Mouse (Mus musculus) MEL (cell line): ENCODE measurements at regions not wholly inside any gene's neighbourhood (a gene's known extent, or its start where the extent isn't known, plus 50 kb on each side); places are given as distances from the start of the nearest gene placed in this dataset.

ENCODE experiments used
- DNase-seq: peaks from one replicate; pipeline ENCODE4 v3.0.0; 2011; ENCODE audit warnings: low read depth, low spot score
- H3K27ac ChIP-seq: 2 replicates; pipeline ENCODE4 v1.5.1; 2012; ENCODE audit warnings: low read depth, mild to moderate bottlenecking, control low read depth, low read length, moderate library complexity; ENCODE audit not compliant: control insufficient read depth
- H3K27me3 ChIP-seq, 2 experiments: fragments of 150-350 bp in 1 of 2; sonication (generic) in 1 of 2; 2 replicates each; pipeline ENCODE4 v1.6.1; 2012; ENCODE audit warnings: low read length in 2 of 2, mild to moderate bottlenecking in 2 of 2, improper control_type of control experiment in 1 of 2, moderate library complexity in 1 of 2; ENCODE audit not compliant: insufficient read depth in 2 of 2, control insufficient read depth in 1 of 2
- H3K36me3 ChIP-seq, 2 experiments: 2 replicates each; pipeline ENCODE4 v1.6.1; 2012 to 2014; ENCODE audit warnings: low read length in 2 of 2, improper control_type of control experiment in 1 of 2, inconsistent platforms in 1 of 2, mild to moderate bottlenecking in 1 of 2; ENCODE audit not compliant: insufficient read depth in 2 of 2, control insufficient read depth in 1 of 2
- H3K4me1 ChIP-seq, 2 experiments: fragments of 150-350 bp in 1 of 2; sonication (generic) in 1 of 2; 2 replicates each; pipeline ENCODE4 v1.6.1; 2012; ENCODE audit warnings: low read length in 2 of 2, improper control_type of control experiment in 1 of 2, mild to moderate bottlenecking in 1 of 2; ENCODE audit not compliant: insufficient read depth in 2 of 2, control insufficient read depth in 1 of 2
- H3K4me3 ChIP-seq, 2 experiments: fragments of 150-350 bp in 1 of 2; sonication (generic) in 1 of 2; 2 replicates each; pipeline ENCODE4 v1.5.1; 2012; ENCODE audit warnings: low read depth in 2 of 2, low read length in 2 of 2, mild to moderate bottlenecking in 2 of 2, moderate library complexity in 2 of 2, control low read depth in 1 of 2, improper control_type of control experiment in 1 of 2; ENCODE audit not compliant: control insufficient read depth in 1 of 2, insufficient read depth in 1 of 2
- H3K79me2 ChIP-seq: 2 replicates; pipeline ENCODE4 v1.6.1; 2012; ENCODE audit warnings: mild to moderate bottlenecking, low read length, moderate library complexity; ENCODE audit not compliant: control insufficient read depth, poor library complexity, insufficient read depth
- H3K9ac ChIP-seq: 2 replicates; pipeline ENCODE4 v1.6.1; 2012; ENCODE audit warnings: low read depth, mild to moderate bottlenecking, control low read depth, low read length, moderate library complexity; ENCODE audit not compliant: control insufficient read depth, poor library complexity, severe bottlenecking
- H3K9me3 ChIP-seq: fragments of 150-350 bp; sonication (generic); replicated peaks from 2 replicates; pipeline ENCODE4 v1.6.1; 2012; ENCODE audit warnings: mild to moderate bottlenecking, low read length, improper control_type of control experiment, moderate library complexity; ENCODE audit not compliant: insufficient read depth
- CHD1 ChIP-seq: IDR thresholded peaks from 2 replicates; pipeline ENCODE4 v1.6.1; 2012; ENCODE audit warnings: low read depth, mild to moderate bottlenecking, inconsistent platforms, low read length, improper control_type of control experiment
- CHD2 ChIP-seq: IDR thresholded peaks from 2 replicates; pipeline ENCODE4 v1.6.1; 2011; ENCODE audit warnings: low read length, improper control_type of control experiment
- CTCF ChIP-seq, 3 experiments: IDR thresholded peaks in 2 of 3; conservative IDR thresholded peaks in 1 of 3; 2 replicates each; pipeline ENCODE4 v1.5.1; 2011 to 2012; ENCODE audit warnings: low read length in 3 of 3, low read depth in 2 of 3, mild to moderate bottlenecking in 2 of 3, improper control_type of control experiment in 1 of 3, inconsistent platforms in 1 of 3, mixed read lengths in 1 of 3, moderate library complexity in 1 of 3; ENCODE audit not compliant: control insufficient read depth in 1 of 3, insufficient read depth in 1 of 3, poor library complexity in 1 of 3, severe bottlenecking in 1 of 3
- E2F4 ChIP-seq: IDR thresholded peaks from 2 replicates; pipeline ENCODE4 v1.6.1; 2011; ENCODE audit warnings: low read depth, low read length, improper control_type of control experiment, borderline replicate concordance
- GABPA ChIP-seq: IDR thresholded peaks from 2 replicates; pipeline ENCODE4 v1.6.1; 2012; ENCODE audit warnings: low read depth, mild to moderate bottlenecking, inconsistent platforms, low read length, improper control_type of control experiment, moderate library complexity
- GATA1 ChIP-seq: IDR thresholded peaks from 2 replicates; pipeline ENCODE4 v1.6.1; 2011; ENCODE audit warnings: low read depth, low read length, improper control_type of control experiment
- HCFC1 ChIP-seq: IDR thresholded peaks from 2 replicates; pipeline ENCODE4 v1.6.1; 2012; ENCODE audit warnings: low read depth, mild to moderate bottlenecking, inconsistent platforms, low read length, improper control_type of control experiment, moderate library complexity
- JUND ChIP-seq: IDR thresholded peaks from 2 replicates; pipeline ENCODE4 v1.6.1; 2011; ENCODE audit warnings: low read depth, mild to moderate bottlenecking, improper control_type of control experiment, low read length
- KAT2A ChIP-seq: conservative IDR thresholded peaks from 2 replicates; pipeline ENCODE4 v1.6.1; 2012; ENCODE audit warnings: low read depth, low read length, improper control_type of control experiment, inconsistent platforms
- MAFK ChIP-seq: IDR thresholded peaks from 2 replicates; pipeline ENCODE4 v1.6.1; 2011; ENCODE audit warnings: low read depth, mild to moderate bottlenecking, low read length, improper control_type of control experiment, borderline replicate concordance
- MEF2A ChIP-seq: IDR thresholded peaks from 2 replicates; pipeline ENCODE4 v1.6.1; 2014; ENCODE audit warnings: low read depth, mild to moderate bottlenecking, inconsistent platforms, low read length, improper control_type of control experiment; ENCODE audit not compliant: poor library complexity, insufficient replicate concordance, severe bottlenecking; ENCODE audit errors: extremely low read depth
- MYB ChIP-seq: IDR thresholded peaks from 2 replicates; pipeline ENCODE4 v1.6.1; 2011; ENCODE audit warnings: mild to moderate bottlenecking, low read depth, low read length, improper control_type of control experiment
- MYC ChIP-seq: IDR thresholded peaks from 2 replicates; pipeline ENCODE4 v1.6.1; 2011; ENCODE audit warnings: low read depth, mild to moderate bottlenecking, low read length, improper control_type of control experiment, moderate library complexity
- NELFE ChIP-seq: IDR thresholded peaks from 2 replicates; pipeline ENCODE4 v1.6.1; 2011; ENCODE audit warnings: low read depth, low read length, improper control_type of control experiment
- POLR2AphosphoS5 ChIP-seq: IDR thresholded peaks from 2 replicates; pipeline ENCODE4 v1.6.1; 2012; ENCODE audit warnings: low read depth, borderline replicate concordance, mild to moderate bottlenecking, inconsistent platforms, low read length, moderate library complexity, mixed read lengths
- SIN3A ChIP-seq: IDR thresholded peaks from 2 replicates; pipeline ENCODE4 v1.6.1; 2012; ENCODE audit warnings: low read length, improper control_type of control experiment, inconsistent platforms
- TCF12 ChIP-seq: IDR thresholded peaks from 2 replicates; pipeline ENCODE4 v1.6.1; 2014; ENCODE audit warnings: low read depth, mild to moderate bottlenecking, inconsistent platforms, low read length, improper control_type of control experiment, moderate library complexity
- ZKSCAN1 ChIP-seq: IDR thresholded peaks from 2 replicates; pipeline ENCODE4 v1.6.1; 2012; ENCODE audit warnings: low read depth, mild to moderate bottlenecking, inconsistent platforms, low read length, improper control_type of control experiment, moderate library complexity
- ZNF384 ChIP-seq: IDR thresholded peaks from 2 replicates; pipeline ENCODE4 v1.6.1; 2012; ENCODE audit warnings: low read depth, mild to moderate bottlenecking, inconsistent platforms, low read length, improper control_type of control experiment

DNA sequence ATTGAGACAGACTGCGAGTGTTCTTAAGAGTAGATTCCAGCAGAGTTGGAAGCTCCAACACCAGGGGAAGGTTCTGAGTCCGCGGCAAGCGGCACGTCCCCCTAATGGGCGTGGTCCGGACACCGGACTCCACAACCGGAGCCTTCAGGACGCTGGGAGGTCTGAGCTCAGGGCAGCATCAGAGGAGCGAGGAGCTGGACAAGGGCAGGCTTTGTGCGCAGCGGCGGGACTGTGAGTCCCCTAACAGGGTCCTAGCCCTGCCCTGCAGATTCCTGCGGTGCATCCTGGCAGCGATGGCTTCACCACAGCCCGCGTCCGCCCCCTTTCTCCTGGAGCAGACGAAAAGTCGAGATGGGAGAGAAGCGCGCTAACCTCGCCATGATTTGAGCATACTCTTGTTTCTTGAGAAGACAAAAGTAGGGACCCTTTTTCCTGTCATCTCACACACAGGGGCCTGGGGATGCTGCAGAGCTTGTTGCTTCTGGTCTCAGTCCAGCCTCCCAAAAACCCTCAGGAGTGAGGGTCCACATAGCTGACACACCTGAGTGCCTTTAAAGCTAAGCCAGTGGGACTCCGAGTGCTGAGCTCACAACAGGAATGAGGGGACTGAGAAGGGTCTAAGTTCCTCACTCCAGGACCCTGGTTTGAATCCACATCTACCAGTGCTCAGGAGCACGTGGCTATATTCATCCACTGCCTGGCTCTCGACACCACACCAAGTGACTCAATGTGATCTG lies 62.8 kb upstream of the Acan start:
- Histone ChIP-seq H3K9me3 (no peaks in the 10 kb centered on the region), H3K36me3 (no peaks in the 10 kb centered on the region), H3K4me1 (no peaks in the 10 kb centered on the region), H3K27me3 (peaks cover 0 to 3% of the 10 kb centered on the region in 2 experiments; a peak in 2 of 4 replicates), H3K79me2 (no peaks in the 10 kb centered on the region), H3K27ac (no peak overlapping the region), H3K9ac (no peak overlapping the region)
- no peak for DNase-seq
- TF ChIP-seq CHD1, result no peak
- TF ChIP-seq SIN3A, result no peak
- no peak for TF ChIP-seq CHD2
- no peak for TF ChIP-seq POLR2AphosphoS5
- no peak for TF ChIP-seq KAT2A
- no peak for TF ChIP-seq HCFC1
- TF ChIP-seq ZKSCAN1, result no peak
- TF ChIP-seq GATA1, result no peak
- no peak for TF ChIP-seq NELFE
- no peak for TF ChIP-seq ZNF384
- no peak for TF ChIP-seq TCF12
- TF ChIP-seq MYB, result no peak
- TF ChIP-seq CTCF (IDR thresholded peaks at IDR 0.05 in 2 of 3, conservative IDR thresholded peaks at IDR 0.05 in 1 of 3; ENCODE audit: control insufficient read depth in 1 of 3, insufficient read depth in 1 of 3, low read depth in 2 of 3, low read length in 3 of 3, poor library complexity in 1 of 3, severe bottlenecking in 1 of 3), result no peak
- TF ChIP-seq MEF2A, result no peak
- TF ChIP-seq JUND, result no peak
- no peak for TF ChIP-seq E2F4
- no peak for TF ChIP-seq MYC
- TF ChIP-seq GABPA, result no peak
- TF ChIP-seq, all 39 proteins: peak for 0
- no peak overlapping the region for H3K4me3 ChIP-seq

DNA sequence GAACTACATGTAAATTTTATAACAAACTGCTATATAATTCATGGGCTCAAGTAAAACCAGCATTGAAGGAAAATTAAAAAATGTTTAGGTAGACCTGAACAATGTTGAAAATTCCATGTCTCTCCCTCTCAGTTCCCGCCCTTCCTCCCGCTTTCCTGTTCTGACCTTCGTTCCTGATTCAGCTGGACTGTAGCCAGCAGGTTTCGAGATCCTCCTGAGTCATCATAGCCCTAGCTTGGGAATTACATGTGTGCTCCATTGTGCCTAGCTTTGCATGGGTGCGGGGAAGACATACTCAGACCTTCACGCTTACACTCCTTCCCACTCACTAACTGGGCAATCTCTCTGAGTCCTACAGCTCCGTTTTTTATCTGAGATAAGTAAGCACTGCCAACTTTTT lies 60.3 kb upstream of the Acan start:
- H3K4me3 ChIP-seq, result no peak overlapping the region
- no peak overlapping the region for H3K27ac ChIP-seq
- no peaks in the 10 kb centered on the region for H3K9me3 ChIP-seq
- TF ChIP-seq MAFK (no peak), ZKSCAN1 (no peak)
- TF ChIP-seq, all 39 proteins: peak for 0
- Histone ChIP-seq H3K36me3 (no peaks in the 10 kb centered on the region), H3K9ac (no peak overlapping the region), H3K4me1 (peaks cover 0 to 2% of the 10 kb centered on the region in 2 experiments; a peak in 1 of 4 replicates), H3K27me3 (peaks cover 0 to 4% of the 10 kb centered on the region in 2 experiments; a peak in 3 of 4 replicates), H3K79me2 (no peaks in the 10 kb centered on the region)
- no peak for DNase-seq
